Mouse (Mus musculus): ENCODE measurements around the gene Ptprcap.
"Not testable (repeated sequence)": the region's sequence is repeated elsewhere in the genome, so short reads cannot be mapped to it uniquely, and the experiment has no call there.

Ptprcap gene

DNA sequence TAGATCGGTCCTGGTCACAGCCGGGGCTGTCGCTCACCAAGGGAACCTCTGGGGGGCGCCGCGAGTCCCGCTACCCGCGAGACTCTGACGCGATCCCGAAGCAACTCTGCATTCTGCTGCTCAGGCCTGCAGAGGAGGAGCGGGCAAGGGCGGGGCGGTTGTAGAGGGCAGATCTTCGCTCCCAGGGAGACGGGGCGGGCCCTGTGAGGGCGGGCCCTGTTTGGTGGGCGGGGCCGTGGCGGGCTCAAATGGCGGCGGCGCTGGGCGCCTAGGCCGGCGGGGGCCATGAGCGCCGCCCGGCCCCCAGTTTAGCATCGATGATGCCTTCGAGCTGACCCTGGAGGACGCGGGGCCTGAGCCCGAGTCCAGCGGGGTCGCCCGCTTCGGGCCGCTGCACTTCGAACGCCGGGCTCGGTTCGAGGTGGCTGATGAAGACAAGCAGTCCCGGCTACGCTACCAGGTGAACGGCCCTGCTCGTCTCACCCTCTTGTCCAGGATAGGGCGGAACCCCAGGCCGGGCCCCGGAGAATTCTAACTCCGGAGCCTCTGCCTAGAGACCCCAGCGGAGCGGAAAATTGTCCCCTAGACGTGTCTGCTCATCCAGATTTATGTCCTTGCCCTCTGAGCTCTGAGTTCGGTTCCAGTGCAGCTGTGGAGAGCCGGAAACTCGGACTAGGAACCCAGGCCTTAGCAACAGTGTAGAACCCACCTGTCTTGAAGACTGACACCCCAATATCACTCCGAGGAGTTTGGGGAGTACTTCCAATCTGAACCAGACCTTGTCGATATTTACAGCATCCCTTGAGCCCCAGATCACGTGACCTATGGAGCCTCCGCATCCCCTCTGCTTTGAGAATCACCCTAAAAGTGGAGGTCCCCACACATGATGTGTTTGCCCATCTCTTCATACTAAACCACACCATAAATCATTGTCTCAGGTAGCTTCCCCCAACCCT lies 27.4 kb upstream of the Ptprcap start, which contains the start of gene Aip:
TSS of gene Aip (minus strand) at position 118 of the 956 bp plus-strand sequence.
- DNase-seq (ENCODE audit: low read depth, low spot score): peak; percentile 93

DNA sequence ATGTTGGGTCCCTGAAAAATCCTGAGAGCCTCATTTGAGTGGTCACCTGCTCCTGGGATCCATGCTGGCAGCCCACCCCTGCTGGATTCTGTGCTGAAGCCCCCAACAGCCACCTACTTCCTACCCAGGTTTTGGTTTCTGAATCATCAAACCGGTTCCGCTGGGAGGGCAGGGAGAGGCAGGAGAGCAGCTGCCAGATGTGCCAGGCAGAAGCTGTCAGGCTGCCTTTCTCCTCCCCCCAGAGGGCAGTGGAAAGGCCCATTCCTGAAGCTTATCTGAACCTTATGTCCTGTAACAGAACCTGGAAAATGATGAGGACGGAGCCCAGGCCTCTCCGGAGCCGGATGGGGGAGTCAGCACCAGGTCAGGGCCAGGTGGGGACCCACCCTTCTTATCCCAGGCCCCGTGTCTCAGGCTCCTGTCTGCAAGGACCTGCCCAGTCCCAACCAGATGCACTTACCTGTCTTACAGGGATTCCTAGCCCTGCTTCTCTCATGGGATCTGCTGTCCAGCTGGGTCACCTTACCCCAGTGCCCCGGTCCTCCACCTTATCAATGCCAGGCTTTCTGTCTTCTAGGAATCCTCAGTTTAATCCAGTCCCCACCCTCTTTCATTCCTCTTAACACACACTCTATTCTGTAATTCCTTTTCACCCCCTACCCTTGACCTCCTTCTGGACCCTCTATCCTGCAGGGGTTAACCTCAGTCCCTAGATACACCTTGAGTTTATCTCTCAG lies 26.5 kb upstream of the Ptprcap start:
- DNase-seq (ENCODE audit: low read depth, low spot score): no peak

DNA sequence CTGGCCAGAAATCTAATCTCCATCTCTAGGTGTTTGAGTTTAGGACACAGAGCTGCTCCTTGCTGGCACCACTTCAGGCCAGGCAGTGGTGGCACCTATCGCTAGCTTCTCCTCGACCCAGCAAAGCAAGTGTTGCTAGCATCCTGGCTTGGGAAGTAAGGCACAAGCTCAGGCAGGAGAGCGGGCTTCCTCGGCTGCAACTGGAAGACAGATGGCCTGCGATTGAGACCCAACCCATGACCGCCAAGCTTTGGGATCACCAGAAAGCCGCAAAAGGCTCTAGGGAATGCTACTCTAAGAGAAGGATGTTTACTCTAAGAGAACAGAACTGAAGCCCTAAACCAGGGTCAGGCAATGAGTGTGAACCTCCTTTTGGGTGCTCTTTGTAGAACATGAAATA lies 23.9 kb upstream of the Ptprcap start:
- DNase-seq (ENCODE audit: low read depth, low spot score): no peak

DNA sequence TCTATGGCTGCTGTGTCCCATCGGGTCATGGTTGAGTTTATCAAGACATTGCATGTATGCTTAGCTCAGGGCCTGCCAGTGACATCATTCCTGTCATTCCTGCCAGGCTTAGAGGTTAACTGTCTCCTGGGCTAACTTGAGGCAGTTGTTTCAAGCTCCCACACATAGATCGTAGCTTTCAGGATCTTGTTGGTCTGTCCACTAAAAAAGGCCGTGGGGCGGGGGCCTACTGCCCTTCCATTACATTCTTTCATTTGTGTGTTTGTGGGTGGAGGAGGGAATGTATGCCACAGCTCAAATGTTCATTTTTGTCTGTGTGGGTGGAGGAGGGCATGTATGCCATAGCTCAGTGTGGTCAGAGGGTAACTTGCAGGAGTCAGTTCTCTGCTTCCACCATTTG lies 23.3 kb upstream of the Ptprcap start:
- DNase-seq (ENCODE audit: low read depth, low spot score): no peak

DNA sequence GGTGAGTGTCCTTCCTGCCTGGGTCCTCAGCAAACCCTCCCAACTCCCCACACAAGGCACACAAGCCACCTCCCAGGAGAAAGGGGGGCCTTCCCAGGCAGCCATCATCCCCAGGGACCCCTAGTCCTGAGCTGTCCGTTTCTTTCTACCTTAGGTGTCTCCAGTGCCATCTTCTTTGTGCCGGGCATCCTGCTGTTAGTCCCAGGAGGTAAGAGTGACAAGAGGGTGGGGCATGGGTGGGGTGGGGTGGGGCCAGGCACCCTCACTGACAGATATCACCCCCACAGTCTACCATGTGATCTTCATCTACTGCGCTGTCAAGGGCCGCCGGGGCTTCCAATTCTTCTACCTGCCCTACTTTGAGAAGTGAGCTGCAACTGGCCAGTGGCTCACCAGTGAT lies 22.3 kb upstream of the Ptprcap start:
- no peak for DNase-seq (ENCODE audit: low read depth, low spot score)

DNA sequence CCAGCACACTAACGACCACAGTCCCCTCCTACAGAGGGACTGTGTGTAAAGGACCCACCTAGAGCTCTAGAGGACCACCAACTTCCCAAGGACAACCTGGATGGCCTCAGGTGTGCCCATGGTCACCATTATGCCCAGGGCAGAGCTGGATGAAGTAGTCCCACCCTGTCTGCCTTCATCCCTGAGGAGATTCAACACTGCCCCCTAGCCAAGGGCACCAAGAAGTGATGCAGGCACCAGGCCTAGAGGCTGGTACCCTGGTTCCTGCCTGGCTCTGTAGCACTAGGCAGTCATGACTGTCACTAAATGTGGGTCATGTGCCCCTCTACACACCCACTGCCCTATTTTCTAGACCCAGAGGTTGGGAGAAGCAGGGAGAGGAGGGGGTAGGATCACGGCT lies 21.6 kb upstream of the Ptprcap start:
- DNase-seq (ENCODE audit: low read depth, low spot score): no peak

DNA sequence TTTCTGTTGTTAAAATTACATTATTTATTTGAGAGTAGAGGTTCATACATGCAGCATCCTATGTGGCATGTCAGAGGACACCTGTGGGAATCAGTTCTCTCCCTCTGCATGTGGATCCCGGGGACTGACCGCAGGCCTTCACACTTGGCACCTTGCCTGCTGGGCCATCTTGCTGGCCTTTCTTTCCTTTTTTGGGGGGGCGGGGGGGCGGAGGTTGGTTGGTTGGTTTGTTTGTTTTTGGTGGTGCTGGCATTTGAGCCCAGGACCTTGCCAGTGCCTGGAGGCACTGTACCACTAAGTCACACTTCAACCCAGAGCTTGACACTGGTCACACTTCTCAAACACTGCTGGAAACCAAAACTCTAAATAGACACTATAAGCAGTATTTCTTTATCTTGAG lies 19.1 kb upstream of the Ptprcap start:
- DNase-seq (ENCODE audit: low read depth, low spot score): no peak

DNA sequence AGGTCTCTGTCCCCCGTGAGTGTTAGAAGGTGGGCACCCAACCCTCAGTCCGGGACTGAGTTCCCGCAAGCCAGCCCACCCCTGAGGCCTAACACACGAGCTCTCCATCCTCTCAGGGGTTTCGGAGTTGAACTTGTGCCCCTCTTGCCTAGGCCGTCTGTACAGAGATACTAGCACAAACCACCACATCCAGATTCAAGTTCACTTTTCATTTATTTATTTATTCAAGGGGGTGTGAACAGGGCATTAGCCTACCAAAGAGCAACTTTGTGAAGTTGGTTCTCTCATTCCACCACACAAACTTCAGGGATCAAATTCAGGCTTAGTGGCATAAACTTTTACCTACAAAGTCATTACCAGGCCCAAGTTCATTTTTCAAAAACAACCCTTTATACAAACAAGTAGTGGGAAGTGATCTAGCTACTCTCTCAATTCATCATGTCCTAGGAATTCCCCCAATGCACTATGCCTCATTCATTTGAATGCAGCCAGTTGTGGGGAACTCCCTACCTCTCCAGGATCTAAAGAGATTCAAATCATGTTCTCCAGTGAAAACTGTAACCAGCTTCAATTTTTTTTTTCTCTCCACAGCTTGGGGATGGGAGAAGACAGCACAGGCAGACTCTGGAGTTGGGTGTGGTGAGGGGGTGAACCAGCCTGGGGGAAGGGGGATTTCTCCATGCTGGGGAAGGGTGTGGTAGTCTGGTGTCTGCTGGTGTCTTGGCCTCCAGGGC lies 18.0 kb upstream of the Ptprcap start:
- not testable (repeated sequence) for DNase-seq (ENCODE audit: low read depth, low spot score)

DNA sequence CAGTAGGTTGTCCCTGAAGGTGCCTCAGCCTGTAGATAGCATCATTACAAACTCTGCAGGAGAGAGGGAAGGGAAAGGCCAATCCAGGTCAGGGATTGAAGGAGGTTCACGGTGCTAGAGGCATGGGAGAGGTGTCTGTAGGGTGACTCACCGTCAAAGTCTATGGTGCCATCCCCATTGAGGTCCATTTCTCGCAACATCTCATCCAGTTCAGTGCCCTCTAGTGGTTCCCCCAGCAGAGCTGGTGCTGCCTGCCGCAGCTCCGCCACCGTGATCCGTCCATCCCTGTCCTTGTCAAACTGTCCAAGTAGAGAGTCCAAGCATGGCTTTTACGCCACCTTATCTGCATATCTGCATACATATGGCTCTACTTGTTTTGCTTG lies 17.4 kb upstream of the Ptprcap start:
- not testable (repeated sequence) for DNase-seq (ENCODE audit: low read depth, low spot score)

DNA sequence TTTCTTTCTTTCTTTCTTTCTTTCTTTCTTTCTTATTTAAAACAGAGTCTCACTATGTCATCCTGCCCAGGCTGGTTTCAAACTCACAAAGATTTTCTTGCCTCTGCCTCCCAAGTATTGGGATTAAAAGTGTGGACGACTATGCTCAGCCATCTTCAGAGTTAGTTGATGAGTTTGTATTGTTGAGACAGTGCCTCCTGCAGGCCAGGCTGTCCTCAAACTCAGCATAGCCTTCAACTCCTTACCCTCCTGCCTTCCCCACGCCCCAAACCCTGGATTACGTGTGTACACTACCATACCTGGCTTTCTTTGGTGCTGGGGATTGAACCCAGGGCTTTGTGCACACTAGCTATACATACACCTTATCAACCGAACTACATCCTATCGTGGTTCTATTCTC lies 16.9 kb upstream of the Ptprcap start:
- DNase-seq (ENCODE audit: low read depth, low spot score): no peak

DNA sequence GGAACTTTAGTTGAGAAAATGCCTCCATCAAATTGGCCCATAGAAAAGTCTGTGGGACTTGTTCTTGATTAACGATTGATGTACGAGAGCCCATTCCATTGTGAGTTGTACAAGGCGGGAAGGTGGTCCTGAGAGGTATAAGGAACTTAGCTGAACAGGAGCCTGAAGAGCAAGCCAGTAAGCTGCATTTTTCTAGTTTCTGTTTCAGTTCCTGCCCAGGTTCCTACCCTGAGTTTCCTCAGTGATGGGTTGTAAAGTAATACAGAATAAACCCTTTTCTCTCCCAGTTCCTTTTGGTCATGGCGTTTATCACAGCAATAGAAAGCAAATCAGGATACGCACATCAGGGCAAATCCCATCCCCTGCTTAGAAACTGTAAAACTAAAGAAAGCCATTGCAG lies 15.5 kb upstream of the Ptprcap start:
- DNase-seq (ENCODE audit: low read depth, low spot score): no peak

DNA sequence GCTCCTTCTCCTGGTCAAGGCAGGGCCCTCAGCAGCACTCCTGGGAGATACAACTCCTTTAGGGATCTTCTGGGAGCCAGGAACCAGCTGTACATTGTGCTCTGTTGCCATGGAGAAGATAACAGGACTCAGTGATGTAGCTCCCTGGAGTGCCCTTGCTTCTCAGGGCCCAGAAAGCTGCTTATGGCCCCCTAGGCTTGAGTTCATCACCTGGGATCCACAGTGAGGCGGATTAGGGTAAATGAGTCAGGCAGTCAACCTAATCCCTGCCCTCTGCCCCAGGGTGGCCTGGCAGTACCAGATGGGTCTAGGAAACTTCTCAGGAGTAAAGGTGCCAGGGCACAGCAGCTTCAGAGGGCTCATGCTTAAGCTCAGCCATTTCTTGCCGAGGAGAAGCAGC lies 14.0 kb upstream of the Ptprcap start, which contains the start of gene Gpr152:
TSS of gene Gpr152 (plus strand) at position 342 of the 400 bp plus-strand sequence.
- no peak for DNase-seq (ENCODE audit: low read depth, low spot score)

DNA sequence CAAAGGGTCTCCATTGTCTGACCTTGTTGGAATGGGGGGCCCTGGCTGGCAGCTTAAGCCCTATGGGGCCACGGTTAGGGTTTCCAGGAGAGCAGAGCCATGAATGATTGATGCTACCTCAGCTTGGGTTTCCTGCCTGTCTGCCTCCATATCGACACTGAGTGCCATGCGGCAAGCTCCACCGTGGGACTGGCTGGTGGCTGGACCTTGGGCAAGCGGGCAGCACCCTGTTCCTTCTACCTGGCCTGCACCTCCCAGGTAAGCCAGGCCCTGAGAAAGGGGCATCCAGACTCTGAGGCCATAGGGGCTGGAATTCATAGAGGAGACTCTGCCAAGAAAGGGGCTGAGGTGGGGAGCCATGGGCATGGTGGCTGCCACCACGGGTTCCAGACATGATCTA lies 13.3 kb upstream of the Ptprcap start:
- DNase-seq (ENCODE audit: low read depth, low spot score): no peak

DNA sequence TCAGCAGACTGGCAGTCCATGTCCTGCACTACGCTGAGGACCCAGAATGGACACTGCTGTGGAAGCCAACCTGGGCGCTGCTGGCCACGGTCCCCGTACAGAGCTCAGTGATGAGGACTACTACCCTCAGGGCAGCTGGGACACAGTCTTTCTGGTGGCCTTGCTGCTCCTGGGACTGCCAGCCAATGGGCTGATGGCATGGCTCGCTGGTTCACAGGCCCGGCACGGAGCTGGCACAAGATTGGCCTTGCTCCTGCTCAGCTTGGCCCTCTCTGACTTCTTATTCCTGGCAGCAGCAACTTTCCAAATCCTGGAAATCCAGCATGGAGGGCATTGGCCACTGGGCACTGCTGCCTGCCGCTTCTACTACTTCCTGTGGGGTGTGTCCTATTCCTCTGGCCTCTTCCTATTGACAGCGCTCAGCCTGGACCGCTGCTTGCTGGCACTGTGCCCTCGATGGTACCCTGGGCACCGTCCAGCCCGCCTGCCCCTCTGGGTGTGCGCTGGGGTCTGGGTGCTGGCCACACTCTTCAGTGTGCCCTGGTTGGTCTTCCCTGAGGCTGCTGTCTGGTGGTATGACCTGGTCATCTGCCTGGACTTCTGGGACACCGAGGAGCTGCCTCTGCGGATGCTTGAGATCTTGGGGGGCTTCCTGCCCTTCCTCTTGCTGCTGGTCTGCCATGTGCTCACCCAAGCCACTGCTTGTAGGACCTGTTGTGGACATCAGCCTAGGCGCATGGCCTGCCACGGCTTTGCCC lies 10.8 kb upstream of the Ptprcap start:
- no peak for DNase-seq (ENCODE audit: low read depth, low spot score)

DNA sequence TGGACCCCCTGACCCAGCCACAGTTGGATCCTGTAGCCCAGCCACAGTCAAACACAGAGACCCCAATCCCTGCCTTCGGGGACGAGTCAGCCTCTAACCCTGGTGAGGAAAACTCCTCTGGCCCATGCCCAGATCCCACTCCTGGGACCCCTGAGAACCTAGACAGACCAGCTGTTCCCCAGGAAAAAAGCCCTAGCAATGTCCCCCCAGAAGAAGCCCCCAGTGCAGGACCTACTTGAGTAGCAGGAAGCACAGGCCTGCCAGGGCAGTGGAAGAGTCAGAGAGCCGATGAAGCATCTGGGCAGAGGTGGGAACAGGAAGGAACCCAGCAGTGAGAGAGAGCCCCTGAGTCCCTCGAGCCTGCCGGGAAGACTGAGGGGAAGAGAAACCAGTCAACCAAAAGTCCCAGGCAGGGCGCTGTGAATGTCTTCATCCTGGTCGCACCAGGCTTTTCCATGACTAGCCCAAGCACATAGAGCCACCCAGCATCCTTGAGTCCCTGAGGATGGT lies 9.6 kb upstream of the Ptprcap start, which contains the start of gene Cabp4:
TSS of gene Cabp4 (minus strand) at position 275 of the 510 bp plus-strand sequence.
- no peak for DNase-seq (ENCODE audit: low read depth, low spot score)

DNA sequence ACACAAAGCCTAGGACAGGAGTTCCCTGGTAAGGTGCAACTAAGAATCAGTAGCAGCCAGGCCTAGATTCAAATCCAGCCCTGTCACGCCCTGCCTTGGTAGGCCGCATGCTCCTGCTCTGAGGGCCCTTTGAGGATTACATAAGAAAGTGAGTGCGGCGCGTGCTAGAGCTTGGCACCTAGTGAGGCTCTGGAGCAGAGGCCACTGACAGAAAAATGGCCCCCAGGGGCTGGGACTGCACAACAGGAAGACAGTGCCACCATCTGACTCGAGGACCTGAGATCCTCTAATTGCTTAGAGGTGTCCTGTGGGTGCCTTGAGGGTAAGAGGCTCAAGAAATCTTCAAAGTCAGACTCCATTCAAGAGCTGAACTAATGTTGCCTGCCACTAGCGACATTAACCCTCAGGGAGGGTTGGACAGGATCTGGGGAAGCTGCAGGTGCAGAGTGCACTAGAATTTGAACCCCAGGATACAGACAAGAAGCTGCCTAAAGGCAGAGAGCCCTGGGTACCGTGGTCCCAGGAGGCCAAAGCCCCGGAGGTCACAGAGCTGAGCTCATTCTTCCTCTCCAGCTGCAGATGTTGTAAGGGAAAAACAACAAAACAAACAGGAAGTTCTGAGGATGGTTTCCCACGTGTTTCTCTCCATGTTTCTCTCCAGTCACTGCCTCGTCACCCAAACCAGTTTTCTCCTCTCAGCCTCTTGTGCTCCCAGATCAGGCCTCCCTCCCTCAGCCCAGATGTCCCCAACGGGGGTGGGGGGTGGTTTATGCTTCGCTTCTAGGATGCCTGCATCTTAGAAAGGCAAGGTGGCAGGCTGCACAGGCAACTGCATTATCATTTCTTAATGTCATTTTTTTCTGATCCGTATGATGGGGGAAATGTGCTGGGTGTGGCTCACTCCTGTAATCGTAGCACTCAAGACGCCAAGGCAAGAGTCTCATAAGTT lies 8.6 kb upstream of the Ptprcap start:
- DNase-seq (ENCODE audit: low read depth, low spot score): no peak

DNA sequence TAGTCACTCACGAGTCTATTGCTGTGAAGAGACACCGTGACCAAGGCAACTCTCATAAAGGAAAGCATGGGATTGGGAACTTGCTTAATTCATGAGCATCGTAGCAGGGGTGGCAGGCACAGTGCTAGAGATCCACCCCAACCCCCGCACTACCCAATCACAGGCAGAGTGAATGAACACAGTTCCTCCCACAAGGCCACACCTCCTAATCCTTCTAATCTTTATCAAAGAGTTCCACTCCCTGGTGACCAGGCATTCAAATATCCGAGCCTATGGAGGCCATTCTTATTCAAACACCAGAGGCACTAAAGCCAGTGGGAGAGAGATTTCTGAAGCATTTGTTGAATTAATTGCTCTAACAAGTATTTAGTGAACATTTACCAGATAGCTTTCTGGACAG lies 7.5 kb upstream of the Ptprcap start:
- DNase-seq (ENCODE audit: low read depth, low spot score): no peak

DNA sequence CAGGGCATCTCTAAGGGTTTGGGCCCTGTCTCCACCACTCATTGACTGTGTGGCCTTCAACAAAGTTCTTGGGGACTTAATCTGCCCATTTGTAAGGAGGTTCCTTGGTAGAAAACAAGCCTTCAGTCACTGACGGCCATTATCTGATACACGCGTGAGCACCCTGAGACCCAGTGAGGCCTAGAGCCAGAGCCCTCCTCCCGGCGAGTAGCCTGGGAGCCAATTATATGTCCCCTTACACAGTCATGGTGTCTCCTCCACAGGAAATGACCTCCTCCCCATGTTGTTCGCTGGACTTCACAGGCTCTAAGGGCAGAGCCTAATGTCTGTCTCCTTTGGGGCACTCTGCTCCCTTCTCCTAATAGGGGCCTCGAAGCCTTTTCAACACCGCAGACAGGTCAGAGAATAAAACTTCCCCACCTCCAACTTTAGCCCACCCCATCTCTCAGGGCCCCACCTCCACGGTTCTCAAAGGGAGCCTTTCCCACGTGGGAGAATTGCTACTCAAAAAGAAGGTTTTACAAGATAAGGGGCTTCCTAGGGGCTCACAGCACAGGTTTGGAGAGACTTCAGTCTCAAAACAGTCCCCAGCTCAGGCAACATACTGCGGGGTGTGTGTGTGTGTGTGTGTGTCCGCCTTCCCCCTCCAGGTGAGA lies 6.9 kb upstream of the Ptprcap start:
- no peak for DNase-seq (ENCODE audit: low read depth, low spot score)

DNA sequence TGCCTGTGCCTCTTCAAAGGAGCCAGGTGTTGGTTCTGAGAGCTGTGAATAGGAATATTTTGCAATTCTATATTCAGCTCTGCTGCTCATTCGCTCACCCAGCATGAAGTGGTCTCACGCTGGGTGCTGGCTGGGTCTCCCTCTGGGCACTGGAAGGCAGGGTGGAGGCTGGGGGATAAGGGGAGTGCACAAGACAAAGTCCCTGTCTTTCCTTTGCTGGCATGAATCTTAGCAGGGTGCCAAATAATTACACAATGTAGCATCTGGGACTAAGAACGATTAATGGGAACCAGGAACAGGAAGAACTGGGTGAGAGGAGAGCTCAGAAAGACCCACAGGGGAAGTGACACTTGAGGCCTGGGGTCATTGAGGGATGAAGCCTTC lies 6.4 kb upstream of the Ptprcap start:
- no peak for DNase-seq (ENCODE audit: low read depth, low spot score)

All from brain, embryonic 18.5 days (tissue).